Mouse (Mus musculus) ES-E14 (cell line): ENCODE measurements around the gene Myl3. TPM values are rescaled to one million over a fixed set of nuclear protein-coding genes. Genes with fewer than 3 reads are reported as not detected.

Source experiments
- DNase-seq: peaks from one replicate; pipeline ENCODE4 v3.0.0-alpha.2; 2013; ENCODE audit warnings: low read depth, low spot score
- H3K27ac ChIP-seq: 2 replicates; pipeline ENCODE4 v1.5.1; 2012; ENCODE audit warnings: low read depth, mild to moderate bottlenecking, low read length, moderate library complexity, mixed read lengths; ENCODE audit not compliant: poor library complexity, insufficient read depth, severe bottlenecking
- H3K36me3 ChIP-seq: 2 replicates; pipeline ENCODE4 v1.6.1; 2012; ENCODE audit warnings: mild to moderate bottlenecking, low read length, moderate library complexity, mixed read lengths; ENCODE audit not compliant: control insufficient read depth, poor library complexity, insufficient read depth, severe bottlenecking
- H3K4me1 ChIP-seq, 2 experiments: fragments of 150-350 bp in 1 of 2; sonication (generic) in 1 of 2; 2 replicates each; pipeline ENCODE4 v1.6.1; 2012; ENCODE audit warnings: low read length in 2 of 2, mild to moderate bottlenecking in 1 of 2, mixed read lengths in 1 of 2; ENCODE audit not compliant: control insufficient read depth in 2 of 2, insufficient read depth in 2 of 2, poor library complexity in 1 of 2
- H3K4me3 ChIP-seq, 2 experiments: fragments of 150-350 bp in 1 of 2; sonication (generic) in 1 of 2; 2 replicates each; pipeline ENCODE4 v1.5.1; 2012; ENCODE audit warnings: low read length in 2 of 2, low read depth in 1 of 2, mild to moderate bottlenecking in 1 of 2, mixed read lengths in 1 of 2; ENCODE audit not compliant: insufficient read depth in 1 of 2, poor library complexity in 1 of 2, severe bottlenecking in 1 of 2
- H3K9ac ChIP-seq: 2 replicates; pipeline ENCODE4 v1.6.1; 2012; ENCODE audit warnings: low read depth, mild to moderate bottlenecking, low read length, mixed read lengths; ENCODE audit not compliant: poor library complexity, insufficient read depth, severe bottlenecking
- H3K9me3 ChIP-seq: fragments of 150-350 bp; sonication (generic); 2 replicates; pipeline ENCODE4 v1.6.1; 2012; ENCODE audit warnings: low read depth, mild to moderate bottlenecking, low read length; ENCODE audit not compliant: control insufficient read depth, insufficient read depth
- CHD2 ChIP-seq: IDR thresholded peaks from 2 replicates; pipeline ENCODE4 v1.6.1; 2014; ENCODE audit warnings: mild to moderate bottlenecking, low read depth, low read length, inconsistent platforms
- HCFC1 ChIP-seq: IDR thresholded peaks from 2 replicates; pipeline ENCODE4 v1.6.1; 2012; ENCODE audit warnings: low read length, inconsistent platforms, borderline replicate concordance; ENCODE audit not compliant: insufficient read depth
- MAFK ChIP-seq: IDR thresholded peaks from 2 replicates; pipeline ENCODE4 v1.6.1; 2014; ENCODE audit warnings: mild to moderate bottlenecking, low read depth, low read length, inconsistent platforms; ENCODE audit not compliant: insufficient read depth
- ZC3H11A ChIP-seq: IDR thresholded peaks from 2 replicates; pipeline ENCODE4 v1.6.1; 2012; ENCODE audit warnings: low read depth, mild to moderate bottlenecking, inconsistent platforms, low read length, borderline replicate concordance
- ZNF384 ChIP-seq: IDR thresholded peaks from 2 replicates; pipeline ENCODE4 v1.6.1; 2012; ENCODE audit warnings: low read depth, low read length, inconsistent platforms
- in situ Hi-C, 2 experiments: fragments of 600-800 bp; cut with MboI; formaldehyde crosslinking; loops; one replicate each; pipeline ENCODE4 v1.15.1; 2025; ENCODE audit warnings: low sequenced_read_pairs in 2 of 2, inconsistent platforms in 1 of 2; ENCODE audit not compliant: unreplicated experiment in 2 of 2
- total RNA-seq: library from RNA; depleted of rRNA; stranded (reverse); fragments of 300-350 nt; gene quantifications from 2 replicates; pipeline ENCODE4 v1.2.3, GENCODE M21; 2012

Gene Myl3
- total RNA-seq, 1 experiment: 0.89 TPM

- peak overlapping the region; percentile 74 to 92 for H3K4me3 ChIP-seq
- H3K9me3 ChIP-seq: no peaks in the 10 kb centered on the region
- H3K36me3 ChIP-seq: no peaks in the 10 kb centered on the region
- H3K4me1 ChIP-seq: peaks cover 0 to 2% of the 10 kb centered on the region in 2 experiments; a peak in 2 of 4 replicates
- TF ChIP-seq ZNF384 (no peak), ZC3H11A (no peak), CHD2 (no peak), HCFC1 (no peak), MAFK (no peak)
- in situ Hi-C loops: no loop called here
- H3K27ac ChIP-seq: no peak overlapping the region
- DNase-seq: no peak
- peak overlapping the region; percentile 52; the same call in 1 of the 2 replicates for H3K9ac ChIP-seq
Measured at GRCm38 (mm10) chr9:110743456-110744323, 2.0 kb downstream of the Myl3 start.

- Histone ChIP-seq H3K4me3 (no peak overlapping the region), H3K9ac (no peak overlapping the region), H3K4me1 (peaks cover 0 to 4% of the 10 kb centered on the region in 2 experiments; a peak in 2 of 4 replicates), H3K36me3 (no peaks in the 10 kb centered on the region), H3K27ac (no peak overlapping the region), H3K9me3 (no peaks in the 10 kb centered on the region)
- no peak for DNase-seq
- TF ChIP-seq ZC3H11A (no peak), CHD2 (no peak), HCFC1 (no peak), ZNF384 (no peak), MAFK (no peak)
- in situ Hi-C loops: no loop called here
Measured at GRCm38 (mm10) chr9:110745752-110746151, 4.1 kb downstream of the Myl3 start.

GRCm38 (mm10) chr9:110746238-110746637, 4.6 kb downstream of the Myl3 start:
- H3K36me3 ChIP-seq: no peaks in the 10 kb centered on the region
- peaks cover 0 to 4% of the 10 kb centered on the region in 2 experiments; a peak in 2 of 4 replicates for H3K4me1 ChIP-seq
- H3K27ac ChIP-seq: no peak overlapping the region
- no peak overlapping the region for H3K4me3 ChIP-seq
- no peak overlapping the region for H3K9ac ChIP-seq
- TF ChIP-seq ZNF384: no peak
- no peak for TF ChIP-seq MAFK
- TF ChIP-seq ZC3H11A: no peak
- TF ChIP-seq HCFC1: no peak
- TF ChIP-seq CHD2: no peak
- in situ Hi-C loops: no loop called here
- H3K9me3 ChIP-seq: no peaks in the 10 kb centered on the region
- no peak for DNase-seq

GRCm38 (mm10) chr9:110746961-110747360, 5.3 kb downstream of the Myl3 start, which contains the start of gene Pth1r:
TSS of gene Pth1r (minus strand) at chr9:110747145.
- DNase-seq: no peak
- Histone ChIP-seq H3K9ac (no peak within 1 kb of the TSS), H3K36me3 (no peaks in the 10 kb centered on the region), H3K9me3 (no peaks in the 10 kb centered on the region), H3K4me1 (peaks cover 0 to 2% of the 10 kb centered on the region in 2 experiments; a peak in 1 of 4 replicates), H3K4me3 (no peak within 1 kb of the TSS), H3K27ac (no peak within 1 kb of the TSS)
- TF ChIP-seq ZNF384: no peak
- TF ChIP-seq ZC3H11A: no peak
- in situ Hi-C loops: no loop called here
